Mouse (Mus musculus): ENCODE measurements around the gene Thumpd2. TPM values are rescaled to one million over a fixed set of nuclear protein-coding genes. Genes with fewer than 3 reads are reported as not detected.

Thumpd2 gene
- total RNA-seq, 2 experiments from 2014 or later: 4.7 to 4.8 TPM

GRCm38 (mm10) chr17:81035354-81035753 lies 29.5 kb downstream of the Thumpd2 start:
- intact Hi-C loops (cut with DNase I): no loop called here
- DNase-seq: no peak

GRCm38 (mm10) chr17:81032957-81033356 lies 31.9 kb downstream of the Thumpd2 start:
- no peak for DNase-seq
- intact Hi-C loops (cut with DNase I): no loop called here

GRCm38 (mm10) chr17:81031830-81032442 lies 32.9 kb downstream of the Thumpd2 start:
- no peak for DNase-seq
- intact Hi-C loops (cut with DNase I): no loop called here

- no peak for DNase-seq
- intact Hi-C loops (cut with DNase I): no loop called here
Observed at GRCm38 (mm10) chr17:81027331-81027730, 37.6 kb downstream of the Thumpd2 start.

- DNase-seq: no peak
- intact Hi-C loops (cut with DNase I): loop anchor here (5.0 kb wide), 1 partner anchor 395 kb away; no protein-coding TSS in a partner anchor
Observed at GRCm38 (mm10) chr17:81017132-81017531, 47.8 kb downstream of the Thumpd2 start.

- intact Hi-C loops (cut with DNase I): loop anchor here (5.0 kb wide), 1 partner anchor 394 kb away; no protein-coding TSS in a partner anchor
Observed at GRCm38 (mm10) chr17:81015814-81016447, 49.0 kb downstream of the Thumpd2 start.

GRCm38 (mm10) chr17:81010844-81011685 lies 53.8 kb downstream of the Thumpd2 start:
- no peak for DNase-seq
- intact Hi-C loops (cut with DNase I): no loop called here

More at GRCm38 (mm10) chr17:81015814-81016447, 49.0 kb downstream of the Thumpd2 start:
- peak; percentile 18 to 32 for DNase-seq

- intact Hi-C loops (cut with DNase I): no loop called here
Observed at GRCm38 (mm10) chr17:81010199-81010598, 54.7 kb downstream of the Thumpd2 start.

GRCm38 (mm10) chr17:81009112-81009511 lies 55.8 kb downstream of the Thumpd2 start:
- intact Hi-C loops (cut with DNase I): no loop called here
- DNase-seq: no peak

More at GRCm38 (mm10) chr17:81010199-81010598, 54.7 kb downstream of the Thumpd2 start:
- no peak for DNase-seq

GRCm38 (mm10) chr17:81005292-81005691 lies 59.6 kb downstream of the Thumpd2 start:
- DNase-seq: no peak
- intact Hi-C loops (cut with DNase I): no loop called here

- intact Hi-C loops (cut with DNase I): no loop called here
- DNase-seq: no peak
Observed at GRCm38 (mm10) chr17:81004454-81004853, 60.4 kb downstream of the Thumpd2 start.

GRCm38 (mm10) chr17:81002130-81002529 lies 62.8 kb downstream of the Thumpd2 start:
- intact Hi-C loops (cut with DNase I): no loop called here
- no peak for DNase-seq

GRCm38 (mm10) chr17:81001647-81002046 lies 63.2 kb downstream of the Thumpd2 start:
- DNase-seq: no peak
- intact Hi-C loops (cut with DNase I): no loop called here

- intact Hi-C loops (cut with DNase I): no loop called here
- DNase-seq: no peak
Observed at GRCm38 (mm10) chr17:81001010-81001409, 63.9 kb downstream of the Thumpd2 start.

- intact Hi-C loops (cut with DNase I): no loop called here
- no peak for DNase-seq
Observed at GRCm38 (mm10) chr17:80998958-80999357, 65.9 kb downstream of the Thumpd2 start.

- DNase-seq: no peak
- intact Hi-C loops (cut with DNase I): no loop called here
Observed at GRCm38 (mm10) chr17:80997226-80997625, 67.7 kb downstream of the Thumpd2 start.

- no peak for DNase-seq
- intact Hi-C loops (cut with DNase I): no loop called here
Observed at GRCm38 (mm10) chr17:80991535-80992127, 73.3 kb downstream of the Thumpd2 start.

GRCm38 (mm10) chr17:80982976-80983375 lies 81.9 kb downstream of the Thumpd2 start:
- intact Hi-C loops (cut with DNase I): loop anchor here (1.0 to 5.0 kb wide), 4 partner anchors 108 to 362 kb away; no protein-coding TSS in a partner anchor
- DNase-seq: no peak

- peak; percentile 72 to 77 for DNase-seq
Observed at GRCm38 (mm10) chr17:80982412-80982787, 82.5 kb downstream of the Thumpd2 start.

GRCm38 (mm10) chr17:80981721-80982411 lies 83.0 kb downstream of the Thumpd2 start:
- intact Hi-C loops (cut with DNase I): loop anchor here (1.0 to 5.0 kb wide), 4 partner anchors 107 to 361 kb away; no protein-coding TSS in a partner anchor
- no peak for DNase-seq

More at GRCm38 (mm10) chr17:80982412-80982787, 82.5 kb downstream of the Thumpd2 start:
- intact Hi-C loops (cut with DNase I): loop anchor here (1.0 to 5.0 kb wide), 4 partner anchors 107 to 361 kb away; no protein-coding TSS in a partner anchor

All from heart, postnatal 36 days (tissue).